Mouse (Mus musculus) embryonic fibroblast, embryonic 13.5 days (primary cell): ENCODE results near the gene Il17re.

ENCODE experiments used
- CTCF ChIP-seq: IDR thresholded peaks from 2 replicates; pipeline ENCODE4 v1.5.1; 2011; ENCODE audit warnings: mild to moderate bottlenecking, control low read depth, low read length, moderate library complexity, borderline replicate concordance; ENCODE audit not compliant: insufficient read depth
- POLR2A ChIP-seq: IDR thresholded peaks from 2 replicates; pipeline ENCODE4 v1.6.1; 2011; ENCODE audit warnings: low read depth, mild to moderate bottlenecking, control low read depth, low read length, moderate library complexity

GRCm38 (mm10) chr6:113517434-113518080, 59.3 kb downstream of the Il17re start:
- TF ChIP-seq POLR2A (no peak), CTCF (no peak)
